Mouse (Mus musculus) B cell, adult 62 days (primary cell): ENCODE measurements around the gene Ankrd52. TPM values are rescaled to one million over a fixed set of nuclear protein-coding genes. Genes with fewer than 3 reads are reported as not detected.

Experiments used
- total RNA-seq: library from RNA; stranded (reverse); gene quantifications from 4 replicates; pipeline ENCODE4 v1.2.4, GENCODE M21; 2023

Gene Ankrd52
- total RNA-seq = 67.5 to 68.6 TPM (median 68.3 TPM) in 4 replicates

DNA sequence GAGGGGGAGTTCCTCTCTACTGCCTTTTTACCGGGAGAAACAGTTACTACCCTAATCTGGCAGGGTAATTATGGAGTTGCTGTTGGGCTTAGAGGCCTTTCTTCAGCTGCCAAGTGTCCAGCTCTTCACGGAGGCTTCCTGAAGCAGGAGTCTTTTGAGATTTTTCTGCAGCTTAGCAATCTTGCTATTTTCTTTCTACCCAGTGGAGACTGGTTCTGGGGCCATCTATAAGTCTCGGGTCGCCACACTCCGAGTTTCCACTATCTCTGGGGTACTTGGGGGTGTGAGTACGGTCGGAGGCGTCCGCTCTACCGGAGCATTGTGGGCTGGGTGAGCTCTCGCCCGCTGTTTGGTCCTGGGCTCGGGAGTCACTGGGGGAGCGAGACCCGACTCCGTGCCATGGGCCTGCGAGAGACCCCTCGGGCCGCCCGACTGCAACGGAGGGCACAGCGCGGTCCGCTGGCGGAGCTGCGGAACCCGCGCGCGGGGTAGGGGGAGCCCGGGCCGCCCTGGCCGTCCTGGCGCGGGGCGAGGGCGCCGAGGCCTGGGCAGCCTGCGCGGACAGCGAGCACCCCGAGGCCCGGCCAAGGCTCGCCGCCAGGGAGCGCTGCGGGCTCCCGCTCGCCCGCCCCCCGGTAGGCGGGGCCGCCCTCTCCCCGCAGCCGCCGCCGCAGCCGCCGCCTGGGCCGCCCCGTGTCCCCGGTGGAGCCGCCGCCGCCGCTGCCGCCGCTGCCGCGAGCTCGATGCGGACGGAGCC lies at the start of gene Ankrd52:
TSS of gene Ankrd52 (plus strand) at position 661 of the 757 bp plus-strand sequence.

DNA sequence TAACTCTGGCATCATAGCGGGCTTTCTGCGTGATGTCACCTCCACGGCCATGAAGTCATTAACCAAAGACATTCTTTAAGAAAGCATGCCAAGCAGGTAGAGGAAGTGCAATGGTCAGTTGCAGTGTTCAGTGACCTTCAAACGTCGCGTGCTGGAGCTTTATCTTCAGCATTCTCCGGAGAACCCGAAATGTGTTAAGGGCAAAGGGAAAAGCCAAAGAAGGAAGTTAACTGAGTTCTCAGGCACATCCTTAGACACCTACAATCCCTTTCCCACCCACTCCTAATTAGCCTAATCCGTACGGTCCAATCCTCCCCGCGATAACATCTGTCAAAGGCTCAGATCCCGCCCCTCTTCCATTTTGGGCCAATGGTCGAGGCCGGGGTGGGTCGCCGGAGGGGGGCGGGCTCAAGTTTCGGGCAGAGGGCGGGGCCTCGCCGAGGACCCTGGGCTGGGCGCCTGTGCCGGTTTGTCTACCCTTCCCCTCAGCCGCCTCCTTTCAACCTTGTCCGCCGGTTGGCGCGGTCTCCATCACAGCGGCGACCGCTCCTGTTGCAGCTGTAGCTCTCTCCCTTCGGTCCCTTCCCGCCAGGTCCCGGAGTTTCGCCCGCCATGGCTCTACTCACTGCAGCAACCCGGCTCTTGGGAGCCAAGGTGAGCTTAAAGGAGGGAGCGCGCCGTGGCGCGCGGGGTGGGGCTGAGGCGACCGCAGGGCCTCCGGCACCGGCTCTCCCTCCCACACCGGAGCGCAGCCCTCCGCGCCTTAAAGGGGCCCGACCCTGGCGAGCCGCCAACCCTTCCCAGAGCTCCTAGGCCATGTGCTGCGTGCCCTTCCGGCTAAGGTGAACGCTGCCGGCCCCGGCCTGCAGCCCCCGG lies 39.4 kb upstream of the Ankrd52 start, which contains the start of gene Cs:
TSS of gene Cs (plus strand) at position 429 of the 876 bp plus-strand sequence.

DNA sequence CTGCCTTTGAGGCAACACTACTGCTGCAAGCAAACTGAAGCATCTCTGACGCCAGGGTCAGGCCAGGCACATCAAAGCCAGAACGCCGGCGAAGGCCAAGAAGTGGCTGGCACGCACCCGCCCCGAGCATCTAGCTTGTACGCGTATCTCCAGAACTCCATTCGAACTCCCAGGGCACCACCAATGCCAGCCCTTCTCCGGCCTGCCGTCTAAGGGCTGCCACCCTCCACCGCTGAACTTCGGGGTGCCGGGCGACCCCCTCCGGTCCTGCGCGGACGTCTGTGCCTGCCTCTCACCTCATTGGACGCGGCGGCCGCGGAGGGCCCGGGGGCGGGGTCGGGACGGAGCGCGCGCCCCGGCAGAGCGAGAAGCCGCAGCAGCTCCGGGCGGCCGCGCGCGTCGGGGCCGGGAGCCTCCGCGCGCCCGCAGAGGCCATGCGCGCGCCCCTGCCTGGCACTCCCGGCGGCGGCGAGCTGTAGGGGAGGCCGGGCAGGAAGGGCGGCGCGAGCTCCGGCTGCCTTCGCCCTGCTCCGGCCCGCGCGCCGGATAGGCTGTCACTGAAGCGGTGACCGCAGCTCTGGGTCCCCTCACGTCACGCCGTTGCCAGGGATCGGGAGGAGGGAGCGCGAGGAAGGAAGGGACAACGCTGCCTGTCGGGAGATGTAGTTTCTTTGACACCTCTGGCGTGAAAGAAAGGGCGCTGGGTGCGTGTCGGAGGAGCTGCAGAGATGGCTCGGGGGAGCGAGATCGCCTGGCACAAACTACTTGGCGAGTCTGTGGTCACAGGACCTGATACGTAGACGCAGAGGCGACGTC lies 8.3 kb upstream of the Ankrd52 start, which contains the start of gene Coq10a:
TSS of gene Coq10a (minus strand) at position 596 of the 816 bp plus-strand sequence.

DNA sequence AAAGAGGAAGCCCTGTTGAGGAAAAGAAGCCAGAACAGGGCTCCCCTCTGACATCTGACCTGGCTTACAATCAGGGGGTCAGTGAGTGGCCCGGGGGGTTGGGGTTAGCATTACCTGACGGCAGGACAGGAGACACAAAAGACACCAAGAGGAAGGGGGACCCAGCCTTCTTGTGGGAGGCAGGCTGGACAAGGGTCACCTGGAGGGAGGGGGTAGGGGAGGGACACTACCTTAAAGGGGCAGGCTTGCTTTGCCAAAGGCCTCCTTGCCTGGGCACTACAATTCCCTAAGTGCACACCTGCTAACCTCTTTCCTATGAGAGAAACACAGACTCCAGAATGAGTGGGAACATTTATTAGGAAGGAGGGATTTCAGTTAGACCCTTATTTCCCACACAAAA lies 24.1 kb downstream of the Ankrd52 start, which contains the start of gene Slc39a5:
TSS of gene Slc39a5 (minus strand) at position 174 of the 400 bp plus-strand sequence.

DNA sequence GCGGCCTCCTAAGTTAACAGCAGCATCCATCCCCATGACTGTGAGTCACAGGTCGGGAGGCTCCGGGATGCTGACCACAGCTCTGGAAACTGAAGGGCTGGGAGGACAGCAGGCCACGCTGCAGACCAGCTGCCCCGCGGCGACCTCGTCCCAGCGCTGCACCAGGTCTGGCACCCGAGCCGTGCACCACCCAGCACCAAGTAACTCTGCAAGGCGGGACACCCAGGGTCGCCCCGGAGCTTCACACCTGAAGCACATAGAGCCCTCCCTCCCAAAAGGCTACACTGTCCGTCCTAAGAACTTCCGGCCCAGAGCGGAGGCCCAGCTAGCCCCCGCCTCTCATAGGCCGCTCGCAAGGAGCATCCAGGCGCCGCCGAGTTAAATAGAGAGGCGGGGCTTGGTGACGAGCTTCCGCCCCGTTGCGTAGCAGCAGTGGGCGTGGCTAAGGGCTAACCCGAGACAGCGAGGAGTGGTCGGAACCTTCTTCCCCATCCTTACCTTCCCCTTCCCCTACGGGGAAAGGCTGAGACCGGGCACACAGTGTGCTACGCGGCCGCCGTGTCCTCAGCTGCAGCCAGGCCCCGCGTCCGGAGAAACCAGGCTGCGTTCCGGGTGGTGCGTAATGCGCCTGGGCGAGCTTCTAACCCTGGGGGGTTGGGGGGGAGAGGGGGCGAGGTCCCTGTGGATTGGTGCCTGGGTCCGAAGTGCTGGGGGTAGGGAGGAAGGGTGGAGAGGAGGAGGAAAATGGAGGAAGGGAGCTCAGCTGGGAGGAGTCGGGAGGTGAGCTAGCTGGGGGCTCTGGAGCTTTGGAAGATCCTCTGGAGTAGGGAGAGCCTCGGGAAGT lies 34.5 kb downstream of the Ankrd52 start, which contains the start of the genes Nabp2 and Rnf41:
TSS of gene Nabp2 (minus strand) at position 282 of the 844 bp plus-strand sequence.
TSS of gene Rnf41 (plus strand) at position 447 of the 844 bp plus-strand sequence.

Other genes with a start within 250 kb of the Ankrd52 start
- gene Rbms2, start 196.8 kb upstream of the Ankrd52 start, total RNA-seq = 43.9 to 52.8 TPM (median 47.8 TPM) in 4 replicates
- gene Gls2, start 182.7 kb upstream of the Ankrd52 start, total RNA-seq = not detected in 4 replicates
- gene Spryd4, start 165.3 kb upstream of the Ankrd52 start, total RNA-seq = 12.3 to 17.4 TPM (median 15.1 TPM) in 4 replicates
- gene Mip, start 151.3 kb upstream of the Ankrd52 start, total RNA-seq = not detected in 4 replicates
- gene Timeless, start 145.1 kb upstream of the Ankrd52 start, total RNA-seq = 13.7 to 23.7 TPM (median 16.3 TPM) in 4 replicates
- gene Apon, start 123.0 kb upstream of the Ankrd52 start, total RNA-seq = not detected in 4 replicates
- 0.75 to 1.4 TPM (median 0.93 TPM) in 4 replicates for gene Apof, start 108.4 kb upstream of the Ankrd52 start, total RNA-seq
- 110 to 128 TPM (median 114 TPM) in 4 replicates for gene Stat2, start 106.6 kb upstream of the Ankrd52 start, total RNA-seq
- gene Il23a, start 78.4 kb upstream of the Ankrd52 start, total RNA-seq = not detected in 4 replicates
- 62.2 to 69.4 TPM (median 65.8 TPM) in 4 replicates for gene Pan2, start 73.8 kb upstream of the Ankrd52 start, total RNA-seq
- 18.8 to 20.8 TPM (median 19.5 TPM) in 4 replicates for gene Cnpy2, start 54.7 kb upstream of the Ankrd52 start, total RNA-seq
- gene Cs, start 39.4 kb upstream of the Ankrd52 start, total RNA-seq = 101 to 110 TPM (median 110 TPM) in 4 replicates
- 28.6 to 37.3 TPM (median 32.6 TPM) in 4 replicates for gene Coq10a, start 8.1 kb upstream of the Ankrd52 start, total RNA-seq
- not detected in 4 replicates for gene Slc39a5, start 24.1 kb downstream of the Ankrd52 start, total RNA-seq
- gene Nabp2, start 34.4 kb downstream of the Ankrd52 start, total RNA-seq = 39.1 to 49.2 TPM (median 47.1 TPM) in 4 replicates
- gene Rnf41, start 34.5 kb downstream of the Ankrd52 start, total RNA-seq = 61.4 to 67.3 TPM (median 65.5 TPM) in 4 replicates
- gene Smarcc2, start 82.1 kb downstream of the Ankrd52 start, total RNA-seq = 145 to 160 TPM (median 147 TPM) in 4 replicates
- 488 to 539 TPM (median 516 TPM) in 4 replicates for gene Myl6, start 117.0 kb downstream of the Ankrd52 start, total RNA-seq
- 0.58 to 0.75 TPM in 2 of 4 replicates, not detected in the others for gene Myl6b, start 121.6 kb downstream of the Ankrd52 start, total RNA-seq
- gene Esyt1, start 148.8 kb downstream of the Ankrd52 start, total RNA-seq = 224 to 242 TPM (median 239 TPM) in 4 replicates
- gene Zc3h10, start 170.7 kb downstream of the Ankrd52 start, total RNA-seq = 85.5 to 103 TPM (median 90.6 TPM) in 4 replicates
- 3,750 to 3,896 TPM (median 3,770 TPM) in 4 replicates for gene Rpl41, start 172.2 kb downstream of the Ankrd52 start, total RNA-seq
- 73.4 to 79.8 TPM (median 76.2 TPM) in 4 replicates for gene Pa2g4, start 188.9 kb downstream of the Ankrd52 start, total RNA-seq
- gene Erbb3, start 212.5 kb downstream of the Ankrd52 start, total RNA-seq = 1.0 to 1.2 TPM (median 1.1 TPM) in 4 replicates
- 1,181 to 1,252 TPM (median 1,193 TPM) in 4 replicates for gene Rps26, start 249.6 kb downstream of the Ankrd52 start, total RNA-seq